Mouse (Mus musculus): ENCODE measurements around the gene Zfp248.
A peak's percentile ranks its signal among the peaks of the same experiment; 100 is the strongest.

Zfp248 gene

DNA sequence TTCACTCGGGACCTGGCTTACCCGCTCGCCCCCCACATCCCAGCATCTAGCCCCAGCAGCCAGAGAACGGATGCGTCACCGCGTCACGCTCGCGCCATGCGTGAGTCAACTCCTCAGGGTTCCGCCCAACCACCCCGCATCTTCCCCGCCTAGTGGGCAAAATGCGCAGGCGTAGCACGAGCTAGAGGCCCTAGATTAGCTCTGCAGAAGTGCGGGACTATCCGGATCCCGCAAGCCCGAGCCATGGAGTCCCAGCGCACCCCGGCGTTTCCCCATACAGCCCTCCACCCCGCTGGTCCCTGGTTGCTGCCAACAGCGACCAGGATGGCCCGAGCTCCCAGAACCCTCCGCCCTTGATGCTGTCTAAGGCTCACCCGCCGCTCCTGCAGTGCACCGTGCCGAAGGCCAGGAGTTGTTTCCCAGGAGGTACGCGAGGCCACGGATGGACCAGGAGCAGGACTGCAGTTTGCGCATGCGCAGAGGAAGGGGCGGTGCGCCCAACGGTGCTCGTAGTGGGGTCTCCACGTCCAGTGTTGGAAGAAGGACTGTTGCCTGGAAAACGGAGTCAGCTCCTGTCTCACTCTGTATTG is at the start of gene Zfp248:
Gene Zfp248, minus strand, starts transcription at position 487 of the 590 bp plus-strand sequence.
- peak; percentile 70 for DNase-seq (ENCODE audit: low read depth)

DNA sequence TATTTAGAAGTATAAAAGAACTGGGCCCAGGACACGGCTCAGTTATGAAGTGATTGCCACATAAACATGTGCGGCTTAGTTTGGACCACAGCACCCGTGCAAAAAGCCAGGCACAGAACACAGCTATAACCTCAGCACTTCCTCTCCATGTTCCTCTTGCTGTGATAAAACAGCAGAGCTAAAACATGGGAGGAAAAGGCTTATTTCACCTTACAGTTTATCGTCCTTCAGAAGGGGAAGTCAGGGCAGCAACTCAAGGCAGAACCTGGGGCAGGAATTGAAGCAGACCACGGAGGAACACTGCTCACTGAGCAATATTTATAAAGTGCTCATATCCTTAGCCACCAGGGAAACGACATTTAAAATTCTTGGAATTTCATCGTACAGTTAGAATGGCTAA is 43.7 kb upstream of the Zfp248 start:
- no peak for DNase-seq (ENCODE audit: low read depth)

DNA sequence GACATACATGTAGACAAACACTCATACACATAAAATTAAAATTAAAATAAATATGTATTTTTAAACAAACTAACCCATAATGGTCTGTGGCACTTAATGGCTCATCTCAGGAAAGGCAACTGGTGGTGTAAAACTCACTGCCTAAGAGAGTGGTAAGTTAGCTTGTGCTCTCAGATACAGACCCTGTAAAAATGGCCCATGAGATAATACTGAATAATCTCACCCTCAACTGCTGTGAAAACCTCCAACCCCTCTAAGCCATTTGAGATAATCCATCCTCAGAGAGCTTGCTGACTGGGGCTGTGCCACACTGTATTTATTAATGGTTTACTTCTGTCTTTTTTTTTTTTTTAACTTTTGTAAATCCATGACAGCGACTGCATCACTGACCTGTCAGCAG is 26.8 kb upstream of the Zfp248 start:
- no peak for DNase-seq (ENCODE audit: low read depth)

DNA sequence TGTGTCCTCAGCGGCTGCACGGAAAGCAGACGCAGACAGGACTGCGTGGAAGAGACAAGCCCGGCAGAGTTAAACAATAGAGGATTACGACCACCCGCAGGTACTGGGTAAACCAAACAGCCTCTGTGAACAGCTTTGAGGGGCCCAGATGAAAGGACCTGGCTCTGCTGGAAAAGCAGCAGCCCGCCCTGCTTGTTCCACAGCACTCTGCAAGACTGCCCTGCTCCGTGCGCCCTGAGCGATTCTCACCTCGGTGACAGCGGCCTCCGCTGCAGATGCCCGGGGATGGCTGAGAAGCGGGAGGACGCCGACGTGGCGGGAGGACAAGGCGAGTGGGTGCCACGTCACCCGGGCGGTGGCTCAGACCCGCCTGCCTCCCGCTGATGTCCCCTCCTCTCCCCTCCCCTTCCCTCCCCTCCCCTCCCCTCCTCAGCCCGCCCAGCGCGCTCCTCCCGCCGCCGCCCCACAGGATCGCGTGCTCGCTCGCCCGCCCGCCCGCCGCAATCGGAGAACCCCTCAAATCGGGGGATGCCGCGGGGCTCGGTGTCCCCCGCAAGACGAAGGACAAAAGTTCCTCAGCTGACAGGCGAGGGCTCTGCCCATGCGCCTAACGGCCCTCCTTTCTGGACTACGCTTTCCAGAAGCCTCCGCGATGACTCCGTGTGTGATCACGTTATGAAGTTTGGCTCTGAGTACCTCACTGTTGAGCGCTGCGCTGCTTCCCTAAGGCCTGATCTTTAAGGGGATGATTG is 23.8 kb upstream of the Zfp248 start, which contains the start of gene Zfp9:
Gene Zfp9, minus strand, starts transcription at position 364 of the 752 bp plus-strand sequence.
- DNase-seq (ENCODE audit: low read depth): peak; percentile 31

DNA sequence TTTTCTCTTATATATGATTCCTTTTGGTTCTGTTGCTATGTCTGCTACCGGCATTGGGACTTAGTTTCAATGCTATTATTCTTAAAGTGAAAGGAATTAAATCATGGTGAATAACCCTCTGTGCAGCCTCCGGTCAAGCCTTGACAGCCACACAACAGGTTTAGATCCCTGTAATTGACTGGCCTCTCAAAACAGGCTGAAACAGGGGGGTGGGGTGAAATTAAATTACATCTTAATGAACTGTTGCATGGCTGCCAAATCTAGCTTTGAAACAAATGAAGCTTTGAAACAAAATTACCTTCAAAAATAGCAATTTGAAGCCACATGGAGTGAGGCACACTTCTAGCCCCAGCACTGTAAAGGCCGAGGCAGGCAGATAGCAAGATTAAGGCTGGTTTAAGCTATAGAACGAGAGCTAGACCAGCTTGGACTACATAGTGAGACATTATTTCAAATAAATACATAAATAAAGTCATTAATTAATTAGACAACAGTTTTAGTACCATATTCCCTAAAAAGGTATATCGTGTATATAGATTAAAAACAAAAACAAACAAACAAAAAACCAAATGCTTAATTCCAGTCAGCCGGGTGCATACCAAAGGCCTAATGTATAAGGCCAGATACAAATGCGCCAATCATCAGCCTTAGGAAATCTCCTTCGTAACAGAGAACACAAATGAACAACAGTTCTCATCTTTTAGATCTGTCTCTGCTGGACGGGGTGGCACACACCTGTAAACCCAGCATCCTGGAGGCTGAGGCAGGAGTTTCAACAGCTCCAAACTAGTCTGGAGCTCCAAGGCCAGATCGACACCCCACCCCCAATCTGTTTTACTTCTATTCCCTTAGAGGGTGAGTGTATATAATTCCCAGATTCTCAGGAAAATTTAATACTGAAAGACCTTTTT is 22.8 kb upstream of the Zfp248 start:
- DNase-seq (ENCODE audit: low read depth): no peak

DNA sequence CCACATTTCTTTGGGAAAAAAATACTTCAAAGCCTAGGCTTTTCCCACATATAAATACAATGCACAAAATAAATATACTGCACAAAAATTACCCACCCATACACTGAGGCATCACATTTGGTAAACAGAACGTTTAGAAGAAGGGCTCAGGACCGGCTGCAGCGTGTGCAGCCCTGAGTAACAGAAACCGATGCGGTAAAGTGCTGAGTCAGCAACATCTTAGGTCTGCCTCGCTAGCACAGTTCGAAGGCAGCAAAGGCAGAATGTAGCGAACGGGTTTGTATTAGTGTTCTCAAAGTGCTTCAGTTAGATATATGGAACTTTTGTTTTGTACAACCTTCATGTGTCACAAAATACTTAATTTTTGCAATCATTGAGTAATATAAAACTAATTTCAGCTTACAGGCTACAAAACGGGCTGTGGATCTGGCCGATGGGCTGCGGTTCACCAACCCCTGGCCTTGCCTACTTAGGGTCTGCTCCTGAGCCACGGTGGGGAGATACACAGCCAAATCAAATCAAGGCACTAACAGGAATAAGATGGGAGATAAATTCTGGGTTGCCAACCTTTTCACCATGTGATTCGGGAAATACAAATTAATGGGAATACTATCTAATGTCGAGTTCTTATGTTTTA is 6.9 kb upstream of the Zfp248 start:
- no peak for DNase-seq (ENCODE audit: low read depth)

DNA sequence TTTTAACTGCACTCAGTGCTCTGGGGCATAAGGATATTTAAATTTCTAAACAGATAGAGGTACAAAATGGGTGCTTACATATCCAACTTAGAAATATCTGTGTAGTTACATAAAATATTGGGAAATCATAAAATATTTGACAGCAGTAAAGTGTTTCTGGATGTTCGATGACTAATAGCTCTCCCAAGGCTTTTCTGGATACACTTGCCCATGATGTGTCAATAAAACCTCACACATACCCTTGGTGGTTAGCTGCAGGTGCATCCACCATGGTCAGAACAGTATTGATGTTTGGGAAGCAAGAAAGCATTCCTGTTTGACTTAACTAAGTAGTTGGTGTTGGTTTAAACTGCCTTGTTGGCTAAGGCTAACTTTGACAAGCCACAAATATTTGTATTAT is 2.4 kb upstream of the Zfp248 start:
- DNase-seq (ENCODE audit: low read depth): no peak

- DNase-seq (ENCODE audit: low read depth): no peak
Observed at GRCm38 (mm10) chr6:118454452-118454851, 876 bp downstream of the Zfp248 start.

GRCm38 (mm10) chr6:118431502-118431901 is 23.8 kb downstream of the Zfp248 start:
- no peak for DNase-seq (ENCODE audit: low read depth)

- no peak for DNase-seq (ENCODE audit: low read depth)
Observed at GRCm38 (mm10) chr6:118426666-118427065, 28.7 kb downstream of the Zfp248 start.

GRCm38 (mm10) chr6:118419050-118419920 is 36.0 kb downstream of the Zfp248 start, which contains the start of gene Bms1:
TSS of gene Bms1 (minus strand) at chr6:118419474.
- DNase-seq (ENCODE audit: low read depth): peak; percentile 91

GRCm38 (mm10) chr6:118410428-118410827 is 44.9 kb downstream of the Zfp248 start:
- peak; percentile 39 for DNase-seq (ENCODE audit: low read depth)

GRCm38 (mm10) chr6:118408510-118408909 is 46.8 kb downstream of the Zfp248 start:
- no peak for DNase-seq (ENCODE audit: low read depth)

GRCm38 (mm10) chr6:118406421-118406820 is 48.9 kb downstream of the Zfp248 start:
- no peak for DNase-seq (ENCODE audit: low read depth)

- no peak for DNase-seq (ENCODE audit: low read depth)
Observed at GRCm38 (mm10) chr6:118390746-118391145, 64.6 kb downstream of the Zfp248 start.

DNA sequence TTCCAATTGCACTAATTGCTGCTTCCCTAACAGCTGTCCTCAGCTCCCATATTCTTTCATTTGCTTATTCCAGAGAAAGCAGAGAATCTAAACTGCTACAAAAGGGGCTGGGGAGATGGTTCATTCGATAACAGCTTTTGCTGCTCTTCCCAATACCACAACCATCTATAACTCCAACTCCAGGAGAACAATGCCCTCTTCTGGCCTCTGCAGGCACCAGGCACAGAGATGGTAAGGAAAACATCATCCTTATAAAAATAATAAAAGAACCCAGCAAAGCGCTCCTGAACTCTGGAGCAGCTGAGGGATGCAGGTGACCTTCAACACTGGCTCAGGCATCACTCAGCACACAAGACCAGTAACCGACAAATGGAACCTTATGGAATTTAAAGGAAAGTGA is 69.4 kb downstream of the Zfp248 start:
- DNase-seq (ENCODE audit: low read depth): no peak

DNA sequence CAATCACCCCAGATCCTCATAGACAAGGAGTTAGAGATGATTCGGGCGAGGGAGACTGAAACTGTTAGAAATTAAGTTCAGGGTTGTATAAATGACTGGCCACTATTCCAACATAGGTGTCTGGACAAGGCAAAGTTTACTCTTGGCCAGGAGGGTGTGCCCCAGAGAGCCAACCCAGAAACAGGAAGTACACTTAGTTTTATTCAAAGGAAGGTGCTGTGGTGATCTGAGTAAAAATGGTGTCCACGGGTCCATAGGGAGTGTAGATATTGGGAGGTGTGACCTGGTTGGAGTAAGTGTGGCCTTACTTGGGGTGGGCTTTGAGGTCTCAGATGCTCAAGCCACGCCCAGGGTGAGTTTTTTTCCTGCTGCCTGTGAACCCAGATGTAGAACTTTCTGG is 74.1 kb downstream of the Zfp248 start:
- DNase-seq (ENCODE audit: low read depth): no peak

GRCm38 (mm10) chr6:118380630-118381029 is 74.7 kb downstream of the Zfp248 start:
- no peak for DNase-seq (ENCODE audit: low read depth)

GRCm38 (mm10) chr6:118379451-118380167 is 75.7 kb downstream of the Zfp248 start:
- DNase-seq (ENCODE audit: low read depth): peak; percentile 24

DNA sequence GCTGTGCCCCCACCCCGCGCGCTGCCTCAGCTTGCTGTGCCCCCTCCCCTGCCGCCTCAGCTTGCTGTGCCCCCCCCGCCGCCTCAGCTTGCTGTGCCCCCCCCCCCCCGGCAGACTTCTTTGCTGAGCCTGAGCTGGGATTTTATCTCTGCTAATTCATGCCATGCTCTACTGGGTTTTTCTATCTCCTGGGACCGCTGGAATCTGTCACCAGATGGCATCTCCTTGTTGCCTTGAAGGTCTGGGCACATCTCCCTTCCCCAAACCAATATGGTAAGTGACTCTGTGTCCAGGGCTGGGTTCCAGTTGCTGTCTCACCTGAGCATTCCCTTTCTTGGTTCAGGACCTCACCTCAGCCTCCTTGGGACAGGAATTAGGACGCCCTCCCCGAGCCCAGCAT is 77.7 kb downstream of the Zfp248 start:
- no peak for DNase-seq (ENCODE audit: low read depth)

All from c-Kit-positive CD71-positive TER-119-negative erythroid progenitor cells, embryonic 14.5 days (primary cell).